Mouse (Mus musculus): Measurements from ENCODE around the gene Prmt7. TPM values are rescaled to one million over a fixed set of nuclear protein-coding genes. Genes with fewer than 3 reads are reported as not detected.

Prmt7 gene
- polyA plus RNA-seq, 1 experiment, result 36.7 TPM

- Histone ChIP-seq H3K27me3 (ENCODE audit: control insufficient read depth, insufficient read depth, low read length) (no peaks in the 10 kb centered on the region), H3K4me1 (replicated peaks; ENCODE audit: control insufficient read depth, insufficient read depth, low read length) (no peaks in the 10 kb centered on the region), H3K4me3 (ENCODE audit: control insufficient read depth, insufficient read depth, low read length) (no peak overlapping the region), H3K36me3 (ENCODE audit: control insufficient read depth, insufficient read depth, low read length) (no peaks in the 10 kb centered on the region), H3K27ac (ENCODE audit: control insufficient read depth, insufficient read depth, low read length) (no peak overlapping the region)
- TF ChIP-seq POLR2A (IDR thresholded peaks at IDR 0.05; ENCODE audit: control insufficient read depth, extremely low read depth, insufficient read depth, low read length, poor library complexity) (no peak), CTCF (IDR thresholded peaks at IDR 0.05; ENCODE audit: borderline replicate concordance, control insufficient read depth, extremely low read depth, insufficient read depth, low read length, poor library complexity) (no peak)
- DNase-seq, result no peak
- WGBS, result over 99% methylated on average over 3 of the region's 3 CpGs
Observed at GRCm38 (mm10) chr8:106273468-106273867, 62.7 kb downstream of the Prmt7 start.

GRCm38 (mm10) chr8:106276709-106277317 lies 66.1 kb downstream of the Prmt7 start:
- 88% methylated on average over 5 of the region's 5 CpGs for WGBS
- Histone ChIP-seq H3K36me3 (ENCODE audit: control insufficient read depth, insufficient read depth, low read length) (no peaks in the 10 kb centered on the region), H3K4me1 (replicated peaks; ENCODE audit: control insufficient read depth, insufficient read depth, low read length) (no peaks in the 10 kb centered on the region), H3K27ac (ENCODE audit: control insufficient read depth, insufficient read depth, low read length) (no peak overlapping the region), H3K27me3 (ENCODE audit: control insufficient read depth, insufficient read depth, low read length) (no peaks in the 10 kb centered on the region), H3K4me3 (ENCODE audit: control insufficient read depth, insufficient read depth, low read length) (no peak overlapping the region)
- TF ChIP-seq POLR2A (IDR thresholded peaks at IDR 0.05; ENCODE audit: control insufficient read depth, extremely low read depth, insufficient read depth, low read length, poor library complexity), result no peak
- no peak for TF ChIP-seq CTCF (IDR thresholded peaks at IDR 0.05; ENCODE audit: borderline replicate concordance, control insufficient read depth, extremely low read depth, insufficient read depth, low read length, poor library complexity)
- DNase-seq, result no peak

GRCm38 (mm10) chr8:106278367-106279042 lies 67.8 kb downstream of the Prmt7 start:
- DNase-seq, result no peak
- Histone ChIP-seq H3K27me3 (ENCODE audit: control insufficient read depth, insufficient read depth, low read length) (no peaks in the 10 kb centered on the region), H3K27ac (ENCODE audit: control insufficient read depth, insufficient read depth, low read length) (no peak overlapping the region), H3K36me3 (ENCODE audit: control insufficient read depth, insufficient read depth, low read length) (no peaks in the 10 kb centered on the region), H3K4me1 (replicated peaks; ENCODE audit: control insufficient read depth, insufficient read depth, low read length) (no peaks in the 10 kb centered on the region), H3K4me3 (ENCODE audit: control insufficient read depth, insufficient read depth, low read length) (no peak overlapping the region)
- WGBS, result 59% methylated on average over 11 of the region's 11 CpGs
- no peak for TF ChIP-seq CTCF (IDR thresholded peaks at IDR 0.05; ENCODE audit: borderline replicate concordance, control insufficient read depth, extremely low read depth, insufficient read depth, low read length, poor library complexity)
- no peak for TF ChIP-seq POLR2A (IDR thresholded peaks at IDR 0.05; ENCODE audit: control insufficient read depth, extremely low read depth, insufficient read depth, low read length, poor library complexity)

DNA sequence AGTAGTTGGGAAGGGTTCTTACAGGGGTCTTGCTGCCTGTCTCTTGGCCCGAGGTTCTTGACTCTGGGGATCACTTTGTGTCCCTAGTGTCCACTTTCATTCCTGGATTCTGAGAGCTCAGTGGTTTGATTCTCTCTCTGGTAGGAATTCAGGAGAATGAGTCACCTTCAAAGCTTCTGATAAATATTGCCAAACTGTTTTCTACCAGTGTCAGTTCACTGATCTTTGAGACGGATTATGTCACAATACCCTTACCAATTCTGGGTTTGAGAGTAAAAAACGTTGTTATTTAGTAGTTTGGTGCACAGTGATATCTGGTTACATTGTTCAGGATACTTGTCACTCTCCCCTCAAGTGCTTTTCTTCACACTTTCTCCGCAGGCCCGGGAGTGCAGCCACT lies 69.4 kb downstream of the Prmt7 start:
- 84% methylated on average over 5 of the region's 5 CpGs for WGBS

GRCm38 (mm10) chr8:106280844-106281243 lies 70.1 kb downstream of the Prmt7 start:
- no peaks in the 10 kb centered on the region for H3K36me3 ChIP-seq (ENCODE audit: control insufficient read depth, insufficient read depth, low read length)
- 0 out of 2 replicates have a peak, but pooled peaks cover 2% of the 10 kb centered on the region for H3K4me1 ChIP-seq (replicated peaks; ENCODE audit: control insufficient read depth, insufficient read depth, low read length)
- WGBS, result 93% methylated on average over 4 of the region's 4 CpGs
- no peak for TF ChIP-seq POLR2A (IDR thresholded peaks at IDR 0.05; ENCODE audit: control insufficient read depth, extremely low read depth, insufficient read depth, low read length, poor library complexity)
- no peak for TF ChIP-seq CTCF (IDR thresholded peaks at IDR 0.05; ENCODE audit: borderline replicate concordance, control insufficient read depth, extremely low read depth, insufficient read depth, low read length, poor library complexity)
- no peaks in the 10 kb centered on the region for H3K27me3 ChIP-seq (ENCODE audit: control insufficient read depth, insufficient read depth, low read length)
- DNase-seq, result no peak
- no peak overlapping the region for H3K4me3 ChIP-seq (ENCODE audit: control insufficient read depth, insufficient read depth, low read length)
- no peak overlapping the region for H3K27ac ChIP-seq (ENCODE audit: control insufficient read depth, insufficient read depth, low read length)

More for the DNA sequence above, 69.4 kb downstream of the Prmt7 start:
- DNase-seq, result no peak
- H3K27me3 ChIP-seq (ENCODE audit: control insufficient read depth, insufficient read depth, low read length), result no peaks in the 10 kb centered on the region
- no peaks in the 10 kb centered on the region for H3K4me1 ChIP-seq (replicated peaks; ENCODE audit: control insufficient read depth, insufficient read depth, low read length)
- no peak overlapping the region for H3K4me3 ChIP-seq (ENCODE audit: control insufficient read depth, insufficient read depth, low read length)
- H3K27ac ChIP-seq (ENCODE audit: control insufficient read depth, insufficient read depth, low read length), result no peak overlapping the region
- no peak for TF ChIP-seq POLR2A (IDR thresholded peaks at IDR 0.05; ENCODE audit: control insufficient read depth, extremely low read depth, insufficient read depth, low read length, poor library complexity)
- TF ChIP-seq CTCF (IDR thresholded peaks at IDR 0.05; ENCODE audit: borderline replicate concordance, control insufficient read depth, extremely low read depth, insufficient read depth, low read length, poor library complexity), result no peak
- no peaks in the 10 kb centered on the region for H3K36me3 ChIP-seq (ENCODE audit: control insufficient read depth, insufficient read depth, low read length)

DNA sequence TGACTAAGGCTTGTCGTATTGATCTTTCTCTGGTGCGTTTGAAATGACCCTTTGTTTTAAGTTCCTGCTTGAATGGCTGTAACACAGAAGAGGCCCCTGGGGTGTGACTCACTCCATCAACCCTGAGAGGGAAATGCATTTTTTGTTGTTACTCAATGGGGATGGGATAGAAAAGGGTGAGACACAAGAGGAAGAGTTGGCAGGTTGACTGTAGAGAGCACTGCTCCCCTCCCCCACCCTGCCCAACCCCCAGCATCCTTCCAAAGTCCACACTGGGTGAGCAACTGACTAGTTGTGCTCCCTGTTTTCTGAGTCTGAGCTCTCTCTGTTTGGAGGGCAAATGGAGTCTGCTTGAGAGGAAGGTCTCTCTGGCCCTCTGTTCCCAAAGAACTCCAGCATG lies 76.7 kb downstream of the Prmt7 start:
- no peak for DNase-seq
- Histone ChIP-seq H3K27me3 (ENCODE audit: control insufficient read depth, insufficient read depth, low read length) (no peaks in the 10 kb centered on the region), H3K4me1 (replicated peaks; ENCODE audit: control insufficient read depth, insufficient read depth, low read length) (peaks cover 7% of the 10 kb centered on the region), H3K4me3 (ENCODE audit: control insufficient read depth, insufficient read depth, low read length) (no peak overlapping the region), H3K27ac (ENCODE audit: control insufficient read depth, insufficient read depth, low read length) (no peak overlapping the region), H3K36me3 (ENCODE audit: control insufficient read depth, insufficient read depth, low read length) (no peaks in the 10 kb centered on the region)
- TF ChIP-seq CTCF (IDR thresholded peaks at IDR 0.05; ENCODE audit: borderline replicate concordance, control insufficient read depth, extremely low read depth, insufficient read depth, low read length, poor library complexity), result no peak
- TF ChIP-seq POLR2A (IDR thresholded peaks at IDR 0.05; ENCODE audit: control insufficient read depth, extremely low read depth, insufficient read depth, low read length, poor library complexity), result no peak
- 91% methylated on average over 2 of the region's 2 CpGs for WGBS

Data from thymus, adult 2 months (tissue).